Mouse (Mus musculus) spleen, postnatal 14 days (tissue): ENCODE results near the gene Gm30191.

ENCODE experiments used
- DNase-seq, 2 experiments: peaks; one replicate each; pipeline ENCODE4 v3.0.0; 2021 to 2022; ENCODE audit warnings: low spot score in 2 of 2

The Gm30191 gene

DNA sequence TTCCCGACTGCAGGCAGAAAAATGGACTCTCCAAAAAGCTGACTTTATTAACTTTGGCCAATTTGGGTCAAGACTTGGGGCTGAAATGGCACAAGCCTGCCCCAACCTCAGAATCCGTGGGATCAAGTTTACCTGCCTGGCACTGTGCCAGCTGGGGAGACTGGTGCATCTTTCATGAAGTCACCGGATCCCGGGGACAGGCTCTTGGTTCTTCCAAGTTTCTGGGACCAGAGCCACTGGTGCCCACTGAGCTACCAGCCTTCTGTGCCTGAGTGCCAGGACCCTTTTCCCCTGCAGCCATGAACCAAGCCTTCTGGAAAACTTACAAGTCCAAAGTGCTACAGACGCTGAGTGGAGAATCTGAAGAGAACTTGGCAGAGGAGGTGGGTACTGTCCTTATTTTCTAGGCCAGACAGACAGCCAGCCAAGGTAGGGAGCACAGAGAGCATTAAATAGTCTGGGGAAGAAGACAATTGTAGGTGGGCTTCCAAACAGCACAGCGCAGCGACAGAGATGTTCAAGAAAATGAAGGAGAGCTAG, at the start of gene Gm30191:
TSS of gene Gm30191 (plus strand) at position 217 of the 540 bp plus-strand sequence.
- no peak for DNase-seq

- no peak for DNase-seq
These were observed 47.4 kb upstream of the Gm30191 start for GRCm38 (mm10) chr4:134199371-134199770.

DNA sequence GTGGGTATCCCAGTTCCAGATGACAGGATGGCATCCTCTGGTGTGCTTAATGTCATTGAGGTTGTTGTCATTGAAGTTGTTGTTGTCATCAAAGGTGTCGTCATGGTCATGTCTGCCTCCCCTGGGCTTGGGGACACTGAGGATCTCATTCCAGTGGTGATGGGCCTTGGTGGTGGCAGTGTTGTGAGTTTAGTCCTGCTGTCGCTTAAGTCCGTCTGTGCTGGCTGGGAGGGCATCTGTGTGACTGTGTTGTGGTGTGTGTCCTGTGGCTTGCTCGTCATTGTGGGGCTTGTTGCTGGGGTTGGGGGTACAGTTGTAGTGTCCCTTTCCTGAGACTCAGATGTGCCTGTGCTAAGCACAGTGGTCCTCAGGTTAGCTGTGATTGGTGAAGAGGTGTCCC, 43.8 kb upstream of the Gm30191 start, which contains the start of gene Gm7534:
TSS of gene Gm7534 (minus strand) at position 101 of the 400 bp plus-strand sequence.
- no peak for DNase-seq

GRCm38 (mm10) chr4:134203340-134203896, 43.3 kb upstream of the Gm30191 start:
- no peak for DNase-seq

DNA sequence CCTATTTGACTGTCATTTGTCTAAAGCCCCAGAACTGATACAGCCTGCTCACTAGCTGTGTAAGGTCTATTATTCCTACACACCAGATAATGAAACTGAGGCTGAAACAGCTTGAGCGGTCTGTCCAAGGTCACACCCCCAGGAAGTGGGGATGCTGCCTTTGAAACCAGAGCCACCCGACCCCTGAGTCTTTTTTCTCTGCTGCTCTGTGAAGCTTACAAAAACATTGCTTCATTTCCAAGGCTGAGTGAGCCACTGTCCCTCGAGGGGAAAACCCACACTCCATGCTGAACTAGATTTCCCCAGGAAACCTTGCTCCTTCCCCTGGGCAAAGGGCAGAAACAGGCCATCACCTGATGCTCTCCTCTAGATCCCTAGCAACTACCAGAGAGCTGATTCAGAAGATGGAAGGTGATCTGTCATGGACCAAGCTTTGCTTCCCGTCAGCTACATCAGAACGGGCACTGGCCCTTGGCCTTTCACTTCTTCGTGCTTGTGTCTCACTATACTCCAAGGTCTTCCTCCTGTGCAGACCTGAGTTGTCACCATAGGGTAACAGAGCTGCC, 40.2 kb upstream of the Gm30191 start:
- DNase-seq = no peak

DNA sequence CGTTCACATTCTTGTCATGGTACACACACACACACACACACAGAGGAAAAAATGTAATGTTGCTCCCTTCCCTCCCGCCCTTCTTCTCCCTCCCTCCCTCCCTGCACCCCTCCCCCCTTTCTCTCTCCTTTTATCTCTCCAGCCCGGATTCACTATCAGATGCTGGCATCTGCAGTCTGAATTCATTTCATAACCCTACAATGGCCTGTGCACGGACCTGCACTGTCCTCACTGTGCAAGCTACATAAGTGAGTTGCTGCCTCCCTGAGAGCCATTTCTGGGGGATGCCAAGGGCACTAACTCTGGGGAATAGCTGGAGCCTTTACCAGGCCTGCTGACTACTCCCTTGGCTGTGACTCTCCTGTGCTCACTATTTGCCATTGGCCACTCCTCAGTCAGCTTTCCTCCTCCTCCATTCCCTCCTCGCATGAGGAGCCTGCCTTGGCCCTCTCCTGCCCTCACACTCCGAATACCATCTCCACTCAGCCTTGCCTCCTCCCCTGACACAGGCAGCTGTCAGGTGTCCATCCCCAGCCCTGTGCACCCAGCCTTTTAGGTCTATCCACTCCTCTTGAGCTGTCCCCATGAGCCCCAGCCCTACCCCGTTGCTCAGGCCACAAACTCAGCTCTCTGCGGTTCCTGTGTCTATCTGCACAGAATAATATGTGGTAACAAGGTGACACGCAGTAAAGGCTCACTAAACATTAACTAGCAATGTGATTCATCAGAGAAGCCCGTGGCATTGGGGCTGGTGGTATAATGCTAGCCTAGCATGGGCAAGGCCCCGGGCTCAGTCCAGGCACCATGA, 23.7 kb upstream of the Gm30191 start:
- no peak for DNase-seq

DNA sequence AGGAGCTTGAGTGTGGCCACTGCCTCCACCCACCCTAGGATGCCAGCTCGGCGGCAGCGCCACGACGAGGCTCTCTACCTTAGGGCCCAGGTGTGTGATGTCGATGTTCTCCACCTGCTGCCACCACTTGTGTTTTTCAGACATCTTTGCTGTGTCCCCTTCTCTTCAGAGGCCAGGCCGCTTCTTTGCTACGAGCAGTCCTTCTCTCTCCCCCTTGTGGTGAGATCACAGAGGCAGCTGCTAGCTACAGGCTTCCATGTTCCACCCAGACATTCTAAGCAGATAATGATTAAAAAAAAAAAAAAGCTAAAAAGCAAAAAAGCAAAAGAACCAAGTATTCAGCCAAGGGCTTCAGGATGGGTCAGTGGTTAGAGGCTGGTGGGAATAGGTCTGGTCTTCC, 19.5 kb upstream of the Gm30191 start, which contains the start of gene Catsper4:
TSS of gene Catsper4 (minus strand) at position 190 of the 400 bp plus-strand sequence.
- DNase-seq = no peak

GRCm38 (mm10) chr4:134230431-134230830, 16.3 kb upstream of the Gm30191 start:
- DNase-seq = no peak

GRCm38 (mm10) chr4:134234876-134235275, 11.9 kb upstream of the Gm30191 start:
- DNase-seq = no peak

DNA sequence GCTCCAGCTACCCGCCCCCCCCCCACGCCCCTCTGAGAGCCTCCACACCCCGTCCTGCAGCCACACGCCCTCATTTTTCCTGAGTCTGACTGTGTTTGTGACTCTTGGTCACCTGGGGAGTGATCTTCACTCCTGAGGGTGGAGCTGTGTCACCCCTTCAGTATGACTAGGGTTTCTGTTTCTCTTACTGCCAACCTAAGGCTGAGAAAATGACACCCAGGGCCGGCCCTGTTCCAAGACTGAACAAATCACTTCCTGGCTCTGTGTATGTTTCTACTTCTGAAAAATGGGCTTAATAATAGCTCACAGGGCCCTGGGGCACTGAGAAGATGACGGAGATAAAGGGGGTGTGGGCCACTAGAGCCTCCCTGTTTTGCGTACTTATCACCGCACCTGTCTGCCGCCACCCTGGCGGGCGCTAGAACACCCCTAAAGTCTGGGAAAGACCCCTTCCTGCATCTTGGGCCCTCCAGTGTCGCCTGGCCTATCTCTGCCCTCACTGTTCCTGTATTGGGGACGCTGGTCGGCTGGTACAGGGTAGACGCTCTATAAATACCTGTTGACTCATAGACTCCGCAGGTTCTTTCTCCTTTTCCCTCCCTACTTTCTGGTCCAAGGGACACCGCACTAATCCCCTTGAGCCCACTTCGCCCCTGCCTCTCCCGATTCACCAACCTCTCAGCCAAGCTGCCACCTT, 9.0 kb upstream of the Gm30191 start:
- DNase-seq = no peak

DNA sequence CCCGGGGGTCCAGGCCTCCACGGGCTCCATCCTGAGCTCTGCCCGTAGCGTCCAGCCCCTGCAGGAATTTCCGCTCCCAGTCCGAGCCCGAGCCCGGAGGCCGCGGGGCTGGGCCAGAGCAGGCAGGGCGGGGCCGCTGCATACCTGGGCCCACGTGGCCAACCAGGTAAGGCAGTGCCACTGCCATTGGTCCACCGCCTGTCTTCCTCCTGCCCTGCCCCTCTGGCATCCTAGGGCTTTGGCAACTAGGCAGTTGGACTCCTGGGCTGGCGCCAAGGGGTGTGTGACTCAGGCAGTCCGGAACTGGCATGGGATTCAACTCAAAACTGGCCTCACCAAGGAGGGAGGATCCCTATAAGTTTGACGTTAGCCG, 8.5 kb upstream of the Gm30191 start, which contains the start of gene Cnksr1:
TSS of gene Cnksr1 (minus strand) at position 121 of the 373 bp plus-strand sequence.
- DNase-seq = no peak

GRCm38 (mm10) chr4:134238686-134239085, 8.0 kb upstream of the Gm30191 start:
- no peak for DNase-seq

- no peak for DNase-seq
These were observed 3.1 kb upstream of the Gm30191 start, which contains the start of gene E130218I03Rik for GRCm38 (mm10) chr4:134243516-134244250. Gene E130218I03Rik (plus strand): TSS chr4:134243662.

GRCm38 (mm10) chr4:134245148-134245843, 1.4 kb upstream of the Gm30191 start, which contains the start of gene Zfp593:
Gene Zfp593 (minus strand): TSS chr4:134245592.
- DNase-seq = peak; percentile 87 to 95

GRCm38 (mm10) chr4:134246256-134246655, 479 bp upstream of the Gm30191 start:
- no peak for DNase-seq

DNA sequence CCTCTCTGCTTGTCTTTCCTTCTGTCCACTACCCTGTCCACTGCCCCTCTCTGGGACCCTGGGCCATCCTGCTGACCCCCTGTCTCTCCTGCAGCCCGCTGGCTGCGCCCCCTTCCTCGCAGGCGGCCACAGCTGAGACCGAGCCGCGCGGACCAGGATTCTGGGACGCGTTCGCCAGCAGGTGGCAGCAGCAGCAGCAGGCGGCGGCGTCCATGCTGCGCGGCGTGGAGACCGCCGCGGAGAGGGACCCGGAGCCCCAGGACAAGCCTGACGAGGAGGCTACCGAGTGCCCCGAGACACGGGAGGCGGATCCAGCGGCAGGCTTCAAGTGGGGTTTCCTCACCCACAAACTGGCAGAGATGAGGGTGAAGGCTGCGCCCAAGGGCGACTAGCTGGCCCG, 2.9 kb downstream of the Gm30191 start:
- peak; percentile 24 to 60 for DNase-seq

DNA sequence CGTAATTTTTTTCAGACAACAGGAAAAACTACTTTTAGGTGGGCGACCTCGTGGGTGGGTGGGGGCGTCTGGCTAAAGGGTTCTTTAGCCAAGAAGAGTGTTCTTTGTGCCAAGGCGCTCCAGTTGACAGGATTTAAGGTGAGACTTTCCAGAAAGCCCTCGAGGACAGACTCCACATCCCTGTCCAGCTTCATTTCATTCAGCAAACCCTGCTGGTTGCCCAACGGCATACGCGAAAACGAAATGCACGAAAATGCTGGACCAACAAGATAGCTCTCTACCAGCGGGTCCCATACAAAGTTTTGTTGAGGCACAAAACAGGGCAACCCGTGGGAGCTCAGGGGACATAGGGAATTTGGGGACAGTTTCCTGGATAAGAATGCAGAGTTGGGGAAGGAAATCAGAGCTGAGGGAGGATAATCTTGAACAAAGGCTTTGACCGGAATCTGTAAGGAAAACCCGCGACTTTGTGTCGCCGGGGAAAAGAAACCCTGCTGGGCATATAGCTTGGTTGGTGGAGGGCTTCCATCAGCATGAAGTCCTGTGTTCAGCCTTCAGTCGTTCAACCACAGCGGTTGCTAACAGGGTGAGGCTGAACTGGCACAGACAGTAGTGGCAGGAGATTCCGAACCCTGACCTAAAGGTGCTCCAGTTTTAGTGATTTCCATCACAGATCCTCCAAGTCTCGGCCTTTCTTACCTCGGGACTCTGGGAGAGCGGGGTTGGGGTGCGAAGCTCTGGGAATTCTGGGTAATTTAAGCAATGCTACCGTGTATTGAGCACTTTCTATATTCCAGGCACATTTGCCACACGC, 3.6 kb downstream of the Gm30191 start:
- no peak for DNase-seq

GRCm38 (mm10) chr4:134250930-134251240, 4.2 kb downstream of the Gm30191 start:
- no peak for DNase-seq

DNA sequence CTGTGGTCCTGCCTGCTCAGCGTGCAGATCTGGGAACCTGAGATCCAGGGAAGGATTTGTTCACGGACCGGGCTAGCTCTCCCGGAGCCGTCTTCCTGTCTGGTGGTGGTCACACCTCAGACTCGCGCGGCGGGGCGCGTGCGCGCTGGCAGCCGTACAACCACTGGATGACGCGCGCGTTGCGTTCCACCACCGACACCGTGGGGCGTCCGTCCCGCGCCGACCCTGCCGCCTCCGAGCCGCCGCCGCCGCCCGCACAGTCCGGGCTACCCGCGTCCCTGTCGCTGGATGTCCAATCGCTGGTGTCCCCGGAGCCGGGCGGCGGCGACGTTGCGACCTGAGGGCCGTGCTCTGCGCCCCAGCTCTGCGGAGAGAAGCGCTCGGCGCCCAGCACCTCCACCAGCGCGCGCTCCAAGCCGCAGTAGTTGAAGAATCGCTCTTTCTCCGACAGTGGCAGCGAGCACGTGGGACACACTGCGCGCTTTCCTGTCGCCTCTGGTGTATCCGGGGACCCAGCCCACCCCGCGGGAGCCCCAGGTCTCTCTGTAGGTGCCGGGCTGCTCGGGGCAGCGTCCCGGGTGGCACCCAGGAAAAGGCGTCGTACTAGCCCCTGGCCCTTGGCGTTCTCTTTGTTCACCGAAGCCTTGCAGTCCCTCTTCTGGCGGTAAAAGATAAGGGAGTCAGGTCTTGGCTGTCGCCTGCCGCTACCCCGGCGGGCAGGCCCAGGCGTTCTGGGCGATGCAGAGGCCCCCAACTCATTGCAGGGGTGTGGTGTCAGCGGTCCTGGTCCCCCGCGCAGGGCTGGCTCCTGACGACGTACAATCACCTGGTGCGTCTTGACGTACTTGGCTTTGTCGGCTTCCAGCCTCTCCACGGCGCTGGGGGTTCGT, 4.8 kb downstream of the Gm30191 start:
- DNase-seq = no peak
